Comparison of ENCODE assay signal across 28 mouse cellular contexts in the genomic region with DNA sequence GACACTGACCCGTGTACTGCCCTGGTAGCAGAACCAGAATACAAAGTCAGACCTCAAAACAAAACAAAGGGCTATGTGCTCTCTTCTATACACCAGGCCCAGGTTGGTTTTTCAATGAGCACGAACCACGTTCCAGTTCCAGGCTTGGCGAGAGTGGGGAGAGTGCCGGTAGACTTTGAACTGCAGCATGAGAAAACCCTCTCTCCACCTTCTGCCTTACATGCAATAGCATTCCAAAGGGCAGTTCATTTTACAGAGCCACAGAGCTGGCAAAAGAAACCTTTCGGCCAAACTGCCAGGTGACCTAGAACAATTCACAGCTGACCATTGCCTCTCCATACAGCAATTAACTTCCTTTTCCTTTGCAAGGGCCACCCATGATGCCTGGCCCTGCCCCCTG.
A peak's percentile ranks its signal among the peaks of the same experiment; 100 is the strongest.
DNase-seq lines count a peak whose midpoint lies in the region; ATAC-seq and TF ChIP-seq lines count a peak whose summit lies in the region.
"Had no signal": no experiment of that assay in that cellular context is flagged by ENCODE, and none has a peak within 500 bp of the region (broad histone marks: within the 10 kb centered on the region; RNA-seq: fewer than 3 reads in every experiment).

No protein-coding gene starts in this region.

- ATAC-seq in kidney, embryonic 15.5 days (replicated peaks; ENCODE audit: low FRiP score) = no peak
- ATAC-seq in midbrain, postnatal 0 days (ENCODE audit: low FRiP score) = no peak
- no peak for ATAC-seq in stomach, embryonic 15.5 days (ENCODE audit: insufficient read depth, low FRiP score, low read depth)
- ATAC-seq: forebrain, postnatal 0 days; hindbrain, postnatal 0 days; intestine, embryonic 15.5 days; liver, embryonic 12.5 days; liver, postnatal 0 days; lung, postnatal 0 days; midbrain, embryonic 13.5 days had no signal

- TF ChIP-seq POLR2A in kidney, adult 2 months (IDR thresholded peaks at IDR 0.05; ENCODE audit: low read depth, low read length) = no peak

- H3K27me3 ChIP-seq in kidney, adult 2 months (replicated peaks; ENCODE audit: control insufficient read depth, insufficient read depth, low read length) = no peaks in the 10 kb centered on the region
- H3K27me3 ChIP-seq in kidney, embryonic 15.5 days = no peaks in the 10 kb centered on the region
- H3K27me3 ChIP-seq in midbrain, embryonic 10.5 days (ENCODE audit: low read depth, poor library complexity, severe bottlenecking) = no peaks in the 10 kb centered on the region
- H3K27me3 ChIP-seq in midbrain, postnatal 0 days (ENCODE audit: insufficient read depth, low read length) = no peaks in the 10 kb centered on the region
- no peaks in the 10 kb centered on the region for H3K27me3 ChIP-seq in stomach, embryonic 15.5 days (replicated peaks)
- H3K27me3 ChIP-seq: forebrain, embryonic 12.5 days; heart, embryonic 13.5 days; hindbrain, embryonic 12.5 days; intestine, embryonic 15.5 days; liver, embryonic 12.5 days; megakaryocyte, embryonic 14.5 days; midbrain, embryonic 13.5 days had no signal

- DNase-seq in heart, adult 11 months = peak; percentile 79
- no peak for DNase-seq in heart, postnatal 25 days (ENCODE audit: low spot score)
- DNase-seq in kidney, adult 2 months = peak; percentile 89
- no peak for DNase-seq in midbrain, embryonic 10.5 days (ENCODE audit: low spot score)
- DNase-seq in midbrain, postnatal 0 days (ENCODE audit: low spot score) = no peak
- no peak for DNase-seq in adrenal gland, adult 18-20 months (ENCODE audit: low spot score in 2 of 2)
- DNase-seq: adrenal gland, postnatal 10 days; cerebellum, adult 8-10 months; cerebellum, postnatal 36 days; forebrain, postnatal 0 days; heart, postnatal 10 days; layer of hippocampus, postnatal 36 days; liver, postnatal 0 days; lung, postnatal 4 days; thymus, adult 18-20 months; thymus, postnatal 25 days had no signal

- H3K4me3 ChIP-seq in kidney, adult 2 months (ENCODE audit: insufficient read depth, low read depth, low read length) = no peak overlapping the region
- no peak overlapping the region for H3K4me3 ChIP-seq in kidney, embryonic 15.5 days (replicated peaks)
- no peak overlapping the region for H3K4me3 ChIP-seq in midbrain, embryonic 10.5 days
- no peak overlapping the region for H3K4me3 ChIP-seq in midbrain, postnatal 0 days (ENCODE audit: low read depth, low read length)
- no peak overlapping the region for H3K4me3 ChIP-seq in stomach, embryonic 15.5 days (replicated peaks)
- H3K4me3 ChIP-seq: forebrain, embryonic 12.5 days; heart, embryonic 13.5 days; hindbrain, embryonic 12.5 days; intestine, embryonic 15.5 days; liver, embryonic 12.5 days; megakaryocyte, embryonic 14.5 days; midbrain, embryonic 13.5 days had no signal

- intact Hi-C loops in heart, postnatal 25 days (cut with DNase I) = no loop called here

- 48% methylated on average over 6 of the region's 6 CpGs for WGBS in kidney, adult 2 months
- WGBS in kidney, embryonic 15.5 days = 89% methylated on average over 6 of the region's 6 CpGs
- WGBS in midbrain, embryonic 10.5 days = 83% methylated on average over 6 of the region's 6 CpGs
- 88% methylated on average over 6 of the region's 6 CpGs for WGBS in midbrain, postnatal 0 days
- 88% methylated on average over 6 of the region's 6 CpGs for WGBS in stomach, embryonic 15.5 days

- TF ChIP-seq CTCF in kidney, adult 2 months (conservative IDR thresholded peaks at IDR 0.05; ENCODE audit: insufficient read depth, insufficient read length, low read depth, low read length) = no peak
- TF ChIP-seq CTCF in midbrain, postnatal 0 days (IDR thresholded peaks at IDR 0.05) = no peak

- peaks cover 3% of the 10 kb centered on the region; the same call in 1 of the 2 replicates for H3K4me1 ChIP-seq in kidney, adult 2 months (ENCODE audit: control insufficient read depth, insufficient read depth, low read length)
- H3K4me1 ChIP-seq in kidney, embryonic 15.5 days = peaks cover 8% of the 10 kb centered on the region
- H3K4me1 ChIP-seq in midbrain, embryonic 10.5 days = peaks cover 11% of the 10 kb centered on the region
- H3K4me1 ChIP-seq in midbrain, postnatal 0 days (ENCODE audit: insufficient read depth, low read length) = no peaks in the 10 kb centered on the region; the same call in 1 of the 2 replicates
- 0 out of 2 replicates have a peak, but pooled peaks cover 3% of the 10 kb centered on the region for H3K4me1 ChIP-seq in stomach, embryonic 15.5 days
- H3K4me1 ChIP-seq: liver, embryonic 12.5 days; megakaryocyte, embryonic 14.5 days had no signal

- no peaks in the 10 kb centered on the region for H3K9me3 ChIP-seq in kidney, embryonic 15.5 days (replicated peaks)
- H3K9me3 ChIP-seq in midbrain, embryonic 10.5 days (replicated peaks) = peaks cover 5% of the 10 kb centered on the region; the same call in 1 of the 2 replicates
- 0 out of 2 replicates have a peak, but pooled peaks cover 1% of the 10 kb centered on the region for H3K9me3 ChIP-seq in midbrain, postnatal 0 days (ENCODE audit: low read length)
- H3K9me3 ChIP-seq in stomach, embryonic 15.5 days = no peaks in the 10 kb centered on the region
- H3K9me3 ChIP-seq: forebrain, embryonic 12.5 days; G1E; intestine, embryonic 15.5 days; liver, embryonic 12.5 days had no signal

- no peaks in the 10 kb centered on the region for H3K36me3 ChIP-seq in kidney, adult 2 months (ENCODE audit: control insufficient read depth, insufficient read depth, low read length)
- no peaks in the 10 kb centered on the region for H3K36me3 ChIP-seq in kidney, embryonic 15.5 days
- no peaks in the 10 kb centered on the region for H3K36me3 ChIP-seq in midbrain, embryonic 10.5 days
- no peaks in the 10 kb centered on the region for H3K36me3 ChIP-seq in midbrain, postnatal 0 days (ENCODE audit: insufficient read depth, low read length)
- H3K36me3 ChIP-seq in stomach, embryonic 15.5 days = no peaks in the 10 kb centered on the region
- H3K36me3 ChIP-seq: forebrain, embryonic 12.5 days; G1E; heart, embryonic 13.5 days; hindbrain, embryonic 12.5 days; intestine, embryonic 15.5 days; liver, embryonic 12.5 days; midbrain, embryonic 13.5 days had no signal

- H3K27ac ChIP-seq in kidney, adult 2 months (ENCODE audit: insufficient read depth, low read depth, low read length) = peak overlapping the region; percentile 56; the same call in 1 of the 2 replicates
- no peak overlapping the region for H3K27ac ChIP-seq in kidney, embryonic 15.5 days
- H3K27ac ChIP-seq in midbrain, embryonic 10.5 days (replicated peaks) = peak overlapping the region; percentile 9; the same call in 1 of the 2 replicates
- H3K27ac ChIP-seq in midbrain, postnatal 0 days (ENCODE audit: low read depth, low read length) = no peak overlapping the region
- peak overlapping the region; percentile 23; the same call in 1 of the 2 replicates for H3K27ac ChIP-seq in stomach, embryonic 15.5 days
- H3K27ac ChIP-seq: forebrain, embryonic 12.5 days; heart, embryonic 13.5 days; hindbrain, embryonic 12.5 days; hindbrain, postnatal 0 days; intestine, embryonic 15.5 days; liver, embryonic 12.5 days; midbrain, embryonic 13.5 days had no signal

- no peak overlapping the region for H3K9ac ChIP-seq in kidney, embryonic 15.5 days
- no peak overlapping the region for H3K9ac ChIP-seq in midbrain, postnatal 0 days (replicated peaks; ENCODE audit: low read length, poor library complexity, severe bottlenecking)
- no peak overlapping the region for H3K9ac ChIP-seq in stomach, embryonic 15.5 days
- H3K9ac ChIP-seq: forebrain, embryonic 12.5 days; forebrain, postnatal 0 days; heart, embryonic 13.5 days; hindbrain, embryonic 12.5 days; intestine, embryonic 15.5 days; liver, embryonic 12.5 days; liver, postnatal 0 days; midbrain, embryonic 13.5 days had no signal

- H3K4me2 ChIP-seq in kidney, embryonic 15.5 days = no peak overlapping the region
- no peak overlapping the region for H3K4me2 ChIP-seq in midbrain, postnatal 0 days (ENCODE audit: low read depth, low read length, poor library complexity, severe bottlenecking)
- no peak overlapping the region for H3K4me2 ChIP-seq in stomach, embryonic 15.5 days
- H3K4me2 ChIP-seq: forebrain, embryonic 12.5 days; heart, embryonic 13.5 days; hindbrain, embryonic 12.5 days; intestine, embryonic 15.5 days; liver, embryonic 12.5 days; midbrain, embryonic 13.5 days had no signal

Comparison
In these comparisons a context has a peak if more than half of its experiments do, and no peak if none do; other contexts are left out.
1. DNase-seq: peak in heart, adult 11 months (single experiment) and kidney, adult 2 months (single experiment); none in heart, postnatal 25 days (single experiment), midbrain, embryonic 10.5 days (single experiment), midbrain, postnatal 0 days (single experiment) and adrenal gland, adult 18-20 months (0 of 2).
2. H3K27ac ChIP-seq: peak in kidney, adult 2 months (single experiment), midbrain, embryonic 10.5 days (single experiment) and stomach, embryonic 15.5 days (single experiment); none in kidney, embryonic 15.5 days (single experiment) and midbrain, postnatal 0 days (single experiment).